Mouse (Mus musculus): ENCODE data around the gene Lipe.

- TF ChIP-seq POLR2A (IDR thresholded peaks at IDR 0.05; ENCODE audit: control insufficient read depth, low read depth, low read length) (no peak), CTCF (IDR thresholded peaks at IDR 0.05; ENCODE audit: control insufficient read depth, insufficient read depth, insufficient replicate concordance, low read depth, low read length) (no peak)
Measured at GRCm38 (mm10) chr7:25380392-25381283, 17.9 kb downstream of the Lipe start.
